Mouse (Mus musculus) v-Abl transformed pro-B cells (cell line): ENCODE measurements around the gene Sec31b.

Experiments used
- in situ Hi-C, 2 experiments: fragments of 400-800 bp; cut with MboI; formaldehyde crosslinking; loops; one replicate each; pipeline ENCODE4 v1.15.1; 2025; ENCODE audit not compliant: unreplicated experiment in 2 of 2

Sec31b gene

DNA sequence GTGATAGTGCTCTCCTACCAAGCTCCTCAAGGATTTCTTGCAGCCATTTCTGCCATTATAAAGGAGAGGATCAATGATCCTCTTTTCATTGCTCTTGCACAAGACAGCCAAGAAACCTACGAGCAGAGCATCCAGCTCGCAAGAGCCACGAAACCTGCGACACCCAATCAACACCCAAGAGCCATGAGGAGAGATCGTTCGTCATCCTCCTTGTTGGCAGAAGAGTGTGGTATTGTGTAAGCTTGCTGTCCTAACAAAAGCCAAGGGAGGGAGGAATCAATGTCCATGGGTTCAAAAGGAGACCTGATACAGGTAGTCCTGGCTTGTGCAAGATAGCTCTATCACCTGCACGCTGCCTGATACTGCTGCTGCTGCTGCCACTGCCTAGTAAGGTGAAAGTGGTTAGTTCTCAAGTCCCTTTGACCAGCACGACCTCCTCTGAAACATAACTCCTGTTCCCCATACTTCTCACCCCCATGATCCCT is 2.9 kb downstream of the Sec31b start:
- in situ Hi-C loops, result loop anchor here (5.0 to 10.0 kb wide), 2 partner anchors 68 to 180 kb away; no protein-coding TSS in a partner anchor

DNA sequence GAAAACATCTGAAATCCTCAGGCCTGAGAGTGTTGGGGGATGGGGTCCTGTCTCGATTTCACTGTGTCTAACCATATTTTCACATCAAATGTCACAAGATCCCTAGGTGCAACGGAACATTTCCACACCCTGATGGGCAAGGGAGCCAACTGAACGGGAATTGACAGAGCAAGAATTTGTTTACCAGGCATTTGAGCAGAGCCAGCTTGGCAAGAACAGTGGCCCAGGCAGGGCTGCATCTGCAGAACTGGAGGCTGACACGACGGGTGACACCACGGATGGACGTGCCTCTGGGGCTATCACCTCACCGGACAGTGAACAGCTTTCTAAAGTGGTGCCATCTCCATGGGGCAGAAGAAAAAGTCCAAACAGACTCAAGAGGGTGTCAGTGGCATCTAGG is 8.2 kb downstream of the Sec31b start:
- in situ Hi-C loops, result no loop called here

DNA sequence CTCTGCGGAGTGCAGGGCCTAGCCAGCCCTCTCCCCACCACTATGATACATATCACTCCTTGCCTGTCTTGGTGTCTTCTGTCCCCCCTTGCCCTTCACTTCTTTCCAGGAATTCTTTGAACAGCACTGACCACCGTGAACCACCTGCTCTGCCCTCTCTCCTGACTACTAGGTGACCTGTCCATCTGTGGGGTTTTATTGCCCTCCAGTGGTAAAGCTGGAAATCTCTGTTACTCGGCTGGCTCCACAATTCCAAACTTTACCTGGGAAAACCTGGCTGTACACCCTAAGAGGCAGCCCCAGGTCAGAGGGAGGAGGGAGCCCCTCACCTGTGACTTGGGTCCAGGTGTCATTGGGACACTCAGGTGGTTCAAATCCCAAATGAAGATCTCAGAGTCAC is 10.3 kb downstream of the Sec31b start:
- in situ Hi-C loops, result no loop called here

DNA sequence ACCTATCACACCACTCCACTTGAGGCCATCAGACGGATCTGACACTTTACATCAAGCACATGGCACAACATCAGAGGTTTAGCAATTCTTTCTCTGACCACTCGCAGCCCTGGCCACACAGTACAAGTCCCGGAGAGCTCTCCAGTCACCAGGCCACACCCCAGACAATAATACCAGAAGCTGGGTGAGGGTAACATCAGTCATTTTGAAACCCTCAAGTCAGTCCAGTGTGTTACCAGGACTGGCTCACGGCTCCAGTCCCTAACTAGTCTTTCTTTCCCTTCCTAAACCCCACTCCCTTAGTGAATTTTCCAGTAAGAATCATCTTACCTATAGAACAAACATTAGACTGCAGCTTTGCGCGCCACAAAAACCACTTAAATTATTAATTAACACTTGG is 15.6 kb downstream of the Sec31b start:
- in situ Hi-C loops, result no loop called here

DNA sequence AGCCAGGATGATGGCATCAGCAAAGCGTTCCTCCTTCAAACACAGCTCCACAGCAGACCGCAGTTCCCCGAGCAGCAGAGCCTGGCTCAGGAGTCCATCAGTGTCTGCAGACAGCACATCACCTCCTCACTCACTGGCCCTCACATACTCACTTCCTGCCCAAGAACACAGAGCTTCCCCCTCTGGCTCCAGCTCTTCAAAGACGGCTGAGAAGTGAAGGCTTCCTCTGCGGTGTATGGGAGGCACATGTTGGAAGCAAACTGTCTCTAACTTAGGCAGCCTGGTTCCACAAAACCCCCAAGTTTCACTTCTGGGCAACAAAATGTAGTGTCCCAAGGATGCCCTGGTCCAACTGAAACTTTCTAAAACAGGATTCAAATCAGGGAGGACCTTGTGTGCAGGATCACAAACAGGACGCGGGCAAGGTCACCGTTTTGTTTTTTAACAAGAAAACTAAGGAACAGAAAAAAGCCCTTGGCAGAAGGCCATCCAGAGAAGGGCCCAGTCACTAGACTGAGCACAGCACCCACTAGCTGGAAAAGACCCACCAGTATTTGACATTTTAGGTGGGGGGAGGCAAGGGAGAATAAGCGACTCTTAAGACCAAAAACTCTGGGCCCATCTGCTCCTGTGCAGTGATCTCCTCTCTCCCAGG is 20.0 kb downstream of the Sec31b start:
- in situ Hi-C loops, result no loop called here

DNA sequence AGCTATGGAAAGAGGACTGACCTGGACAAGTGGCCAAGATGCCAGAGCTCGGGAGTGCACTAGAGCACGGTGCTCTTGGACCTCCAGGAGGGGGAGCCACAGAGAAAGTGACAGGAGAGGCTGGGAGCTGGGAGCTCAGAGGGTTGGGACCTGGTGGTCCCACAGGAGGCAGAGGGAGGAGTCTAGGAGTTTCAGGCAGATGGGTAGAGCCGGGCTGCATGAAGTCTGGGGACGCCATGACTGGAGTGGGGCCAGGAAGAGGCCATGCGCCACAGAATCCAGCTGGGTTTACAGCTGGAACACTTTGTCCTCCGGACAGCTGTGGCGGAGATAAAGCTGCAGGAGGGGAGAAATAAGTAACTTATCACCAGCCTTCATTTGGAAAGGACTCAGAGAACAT is 26.5 kb downstream of the Sec31b start:
- in situ Hi-C loops, result no loop called here

DNA sequence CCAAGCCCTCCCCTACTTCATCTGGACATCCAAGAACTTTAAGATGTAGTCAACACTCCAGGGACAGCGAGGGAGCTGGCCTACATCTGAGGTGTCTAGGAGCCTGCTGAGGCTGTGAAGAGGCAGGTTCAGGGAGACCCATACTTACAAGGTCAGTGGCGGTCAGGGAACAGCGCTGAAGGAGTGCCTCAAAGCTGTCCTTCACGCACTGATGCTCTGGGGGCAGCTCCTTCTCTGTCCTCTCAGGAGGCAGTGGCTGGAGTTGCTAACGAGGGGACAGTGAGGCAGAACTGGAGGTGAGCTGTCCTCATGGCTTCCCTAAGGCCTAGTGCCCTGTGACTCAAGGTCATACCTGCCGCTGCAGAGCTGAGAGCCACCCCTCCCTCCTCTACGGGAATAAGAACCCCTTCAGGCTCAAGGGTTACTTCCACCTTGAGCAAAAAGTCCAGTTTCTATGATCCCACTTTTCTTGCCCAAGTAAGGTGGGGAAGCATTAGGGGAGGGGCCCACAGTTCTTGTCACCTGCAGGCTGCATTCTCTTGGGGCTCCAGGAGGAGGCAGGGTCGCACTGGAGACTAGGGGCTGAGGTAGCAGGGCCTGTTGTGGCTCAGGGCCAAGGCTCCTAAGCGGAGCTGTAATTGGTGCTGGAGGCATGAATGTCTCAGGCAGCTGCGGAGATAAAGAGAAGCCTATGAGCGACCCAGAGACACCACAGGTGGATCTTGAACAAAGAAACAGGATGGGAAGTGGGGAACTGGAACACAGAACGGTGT is 27.5 kb downstream of the Sec31b start:
- in situ Hi-C loops, result no loop called here

DNA sequence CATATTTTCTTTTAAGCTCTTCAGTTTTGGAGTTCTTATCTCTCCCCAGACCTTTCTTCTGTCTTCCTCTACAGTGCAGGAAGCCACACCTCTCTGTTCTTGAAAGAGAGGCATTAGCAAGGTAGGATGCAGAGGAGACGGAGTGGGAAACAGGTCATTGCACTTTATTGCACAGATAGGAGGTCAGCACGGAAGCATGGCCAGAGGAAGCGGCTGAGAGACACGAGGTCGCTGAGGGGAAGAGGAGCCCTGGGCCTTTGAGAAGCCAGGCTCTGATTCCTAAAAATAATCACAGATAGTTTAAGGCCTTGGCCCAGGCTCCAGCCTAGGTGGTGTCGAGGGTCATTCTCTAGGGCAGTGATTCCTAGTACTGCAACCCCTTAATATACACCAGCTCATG is 29.9 kb downstream of the Sec31b start:
- in situ Hi-C loops, result no loop called here

DNA sequence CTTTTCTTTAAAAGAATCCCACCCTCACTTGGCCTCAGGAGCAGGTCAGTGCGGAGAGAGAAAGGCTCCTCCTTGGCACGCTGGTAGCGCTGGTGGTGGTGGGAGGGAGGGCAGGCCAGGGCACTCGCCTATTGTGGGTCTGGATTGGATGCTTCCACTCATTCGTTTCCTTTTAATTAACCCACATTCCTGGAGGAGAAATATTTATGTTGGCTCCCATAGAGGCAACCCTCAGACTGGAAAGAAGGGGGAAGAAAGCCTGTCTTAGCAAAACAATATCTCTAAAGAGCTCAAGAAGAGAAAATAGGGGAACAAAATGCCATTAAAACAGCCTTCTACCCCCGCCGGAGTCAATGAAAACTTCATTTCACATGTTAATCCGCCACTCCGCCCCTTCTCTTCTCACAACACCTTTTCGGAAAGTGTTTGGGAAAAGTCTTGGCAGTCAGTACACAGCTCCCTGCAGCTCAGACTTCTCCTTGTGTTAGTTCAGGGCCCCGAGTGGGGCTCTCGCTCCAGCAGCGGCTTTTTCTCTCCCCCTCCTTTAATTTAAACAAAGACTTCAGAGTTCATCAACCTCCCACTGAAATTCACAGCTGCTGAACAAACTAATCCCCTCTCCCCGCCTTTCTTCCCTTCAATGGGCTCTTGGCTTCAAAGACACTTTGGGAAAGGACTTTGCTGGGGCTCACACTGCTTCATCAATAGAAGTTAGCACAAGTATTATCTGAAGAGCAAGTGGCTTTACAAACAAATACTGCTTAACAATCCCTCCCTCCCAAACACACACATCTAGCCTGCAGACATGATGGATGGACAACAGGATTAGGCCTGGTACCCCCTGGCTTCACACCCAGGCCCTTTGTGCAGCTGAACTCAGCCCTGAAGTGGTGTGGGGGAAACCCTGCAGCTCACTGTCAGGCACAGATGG is 30.9 kb downstream of the Sec31b start:
- in situ Hi-C loops, result no loop called here

DNA sequence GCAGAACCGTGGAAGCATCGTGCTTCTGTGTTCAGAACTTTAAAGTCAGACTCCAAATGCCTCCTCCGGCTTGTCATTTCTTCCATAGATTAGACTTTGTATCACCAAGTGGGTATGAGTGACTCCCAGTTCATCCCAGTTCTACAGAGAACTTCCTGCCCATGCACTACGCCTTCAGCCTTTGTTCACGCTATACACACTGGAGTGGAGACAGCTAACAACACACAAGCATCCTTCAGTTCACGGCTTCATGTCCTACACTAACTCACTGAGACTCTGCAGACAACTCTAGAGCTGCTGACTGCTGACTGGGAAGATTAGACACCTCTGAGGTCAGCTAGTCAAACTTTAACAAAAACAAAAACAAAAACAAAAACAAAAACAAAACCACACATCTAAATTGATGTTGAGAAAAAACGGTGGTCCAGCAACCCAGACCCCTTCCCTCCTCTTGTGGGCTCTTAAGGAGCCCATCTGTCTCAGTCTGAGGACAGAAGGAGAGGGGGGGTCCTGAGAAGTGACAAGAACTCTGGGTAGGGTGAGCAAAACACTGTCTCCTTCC is 31.7 kb downstream of the Sec31b start:
- in situ Hi-C loops, result no loop called here

DNA sequence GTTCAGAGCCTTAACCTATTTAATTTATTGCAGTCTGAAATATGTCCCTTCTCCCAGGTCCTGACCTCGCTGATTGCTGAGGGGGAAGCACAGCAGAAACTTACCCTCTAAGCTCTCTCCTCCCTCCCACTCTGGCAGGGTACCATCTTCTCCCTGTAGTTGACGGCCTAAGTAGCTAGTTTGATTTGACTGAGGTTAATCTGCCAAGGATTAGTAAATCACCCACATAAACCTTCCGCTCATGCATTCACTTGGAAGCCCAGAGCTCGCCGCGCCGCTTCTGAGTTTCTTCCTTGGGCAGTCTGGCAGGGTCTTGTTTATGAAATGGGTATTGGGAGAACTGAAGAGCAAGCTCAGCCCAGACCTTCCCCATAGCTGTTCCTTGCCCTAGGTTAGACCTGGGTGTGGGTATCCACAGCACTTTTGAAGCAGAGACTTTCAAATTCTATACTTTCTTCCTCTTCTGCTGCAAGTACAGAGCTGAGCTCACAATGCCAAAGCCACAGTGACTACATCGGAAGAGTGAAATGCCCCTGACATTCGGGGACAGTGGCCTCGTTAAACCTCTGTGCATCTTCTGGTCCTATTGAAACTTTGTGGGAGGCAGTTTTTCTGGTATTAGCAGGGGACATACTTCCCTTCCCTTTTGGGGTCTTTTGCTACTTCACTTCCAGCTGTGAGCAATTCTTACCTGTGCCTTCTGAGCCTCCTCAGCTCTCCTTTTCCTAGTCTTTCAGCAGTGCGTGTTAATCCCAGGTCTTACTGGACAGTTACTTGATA is 32.4 kb downstream of the Sec31b start:
- in situ Hi-C loops, result no loop called here

DNA sequence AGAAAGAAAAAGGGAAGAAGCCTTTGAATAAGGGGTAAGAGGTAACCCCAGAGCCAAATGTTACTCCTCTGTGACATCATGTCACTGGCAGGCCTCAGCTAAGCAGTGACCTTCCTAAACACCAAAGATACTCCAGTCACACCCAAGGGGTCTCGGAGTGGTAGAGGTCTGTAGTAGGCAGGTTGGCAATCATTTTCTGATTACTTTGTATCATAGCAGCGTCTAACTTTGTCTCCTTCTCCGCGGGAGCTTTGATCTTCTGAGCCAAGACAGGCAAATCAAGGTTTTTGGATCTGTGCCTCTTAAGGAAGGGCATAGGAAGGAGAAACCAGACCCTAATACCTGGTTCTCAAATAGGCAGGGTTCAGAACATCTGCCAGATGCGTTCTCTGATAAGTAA is 33.1 kb downstream of the Sec31b start:
- in situ Hi-C loops, result no loop called here

DNA sequence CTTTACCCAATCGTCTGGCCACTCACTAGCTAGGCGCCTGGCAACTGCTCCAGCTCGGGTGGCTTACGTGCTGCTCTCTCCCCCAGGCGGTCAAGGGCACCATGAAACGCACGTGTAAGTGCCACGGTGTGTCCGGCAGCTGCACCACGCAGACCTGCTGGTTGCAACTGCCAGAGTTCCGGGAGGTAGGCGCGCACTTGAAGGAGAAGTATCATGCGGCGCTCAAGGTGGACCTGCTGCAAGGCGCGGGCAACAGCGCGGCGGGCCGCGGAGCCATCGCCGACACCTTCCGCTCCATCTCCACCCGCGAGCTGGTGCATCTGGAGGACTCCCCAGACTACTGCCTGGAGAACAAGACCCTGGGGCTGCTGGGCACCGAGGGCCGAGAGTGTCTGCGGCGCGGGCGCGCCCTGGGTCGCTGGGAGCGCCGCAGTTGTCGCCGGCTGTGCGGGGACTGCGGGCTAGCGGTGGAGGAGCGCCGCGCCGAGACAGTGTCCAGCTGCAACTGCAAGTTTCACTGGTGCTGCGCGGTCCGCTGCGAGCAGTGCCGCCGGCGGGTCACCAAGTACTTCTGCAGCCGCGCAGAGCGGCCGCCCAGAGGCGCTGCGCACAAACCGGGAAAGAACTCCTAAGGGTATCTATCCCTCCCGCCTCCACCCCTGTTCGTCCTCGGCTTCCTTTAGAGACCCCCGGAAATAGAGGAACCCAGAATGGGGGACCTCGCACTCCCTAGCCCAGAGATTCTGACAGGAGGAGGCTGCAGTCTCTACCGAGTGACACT is 34.0 kb downstream of the Sec31b start:
- in situ Hi-C loops, result no loop called here

DNA sequence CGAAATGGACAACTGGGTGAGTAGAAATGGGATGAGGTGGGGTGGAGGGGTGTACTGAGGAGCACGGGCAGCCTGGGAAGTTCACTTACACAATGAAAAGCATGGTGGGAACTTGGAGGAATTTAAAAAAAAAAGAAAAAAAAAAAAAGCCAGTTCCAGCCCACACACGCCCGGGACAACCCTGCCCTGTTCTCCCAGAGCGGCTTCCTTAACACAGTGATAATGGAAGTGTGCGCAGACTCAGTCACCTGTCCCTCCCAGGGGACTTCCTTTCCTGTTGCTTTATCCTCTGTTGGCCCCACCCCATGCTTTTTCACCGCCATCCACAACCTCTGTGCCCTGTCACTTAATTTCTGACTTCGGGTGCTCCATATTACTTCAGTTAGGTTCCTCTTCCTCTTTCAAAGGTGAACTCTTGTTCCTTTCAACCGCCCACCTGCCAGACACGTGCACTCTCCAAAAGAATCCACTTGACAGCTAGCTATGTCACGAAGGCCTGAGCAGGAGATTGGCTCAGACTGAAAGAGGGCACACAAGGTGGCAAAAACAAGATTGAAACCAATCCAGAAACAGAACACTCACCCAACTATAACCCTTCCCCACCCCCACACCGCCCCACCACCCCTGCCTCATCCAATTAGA is 35.0 kb downstream of the Sec31b start:
- in situ Hi-C loops, result no loop called here

DNA sequence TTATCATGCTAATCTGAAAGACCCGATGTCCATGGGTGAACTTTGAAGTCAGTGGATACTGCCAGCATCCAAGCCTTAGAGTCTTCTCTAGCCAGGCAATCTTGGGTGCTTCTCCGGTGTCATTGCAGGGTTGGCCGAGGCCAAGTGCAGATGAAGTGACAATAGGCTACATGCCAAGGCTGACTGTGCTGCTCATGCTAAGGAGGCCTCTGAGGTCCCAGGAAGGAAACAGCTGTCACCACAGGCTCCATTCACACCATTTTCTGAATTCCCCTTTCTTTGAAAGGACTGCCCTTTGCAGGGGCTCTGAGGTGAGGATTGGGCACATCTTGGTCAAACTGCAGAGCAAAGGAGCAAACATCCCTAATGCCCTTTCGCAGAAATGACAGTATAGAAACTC is 42.9 kb downstream of the Sec31b start:
- in situ Hi-C loops, result no loop called here

DNA sequence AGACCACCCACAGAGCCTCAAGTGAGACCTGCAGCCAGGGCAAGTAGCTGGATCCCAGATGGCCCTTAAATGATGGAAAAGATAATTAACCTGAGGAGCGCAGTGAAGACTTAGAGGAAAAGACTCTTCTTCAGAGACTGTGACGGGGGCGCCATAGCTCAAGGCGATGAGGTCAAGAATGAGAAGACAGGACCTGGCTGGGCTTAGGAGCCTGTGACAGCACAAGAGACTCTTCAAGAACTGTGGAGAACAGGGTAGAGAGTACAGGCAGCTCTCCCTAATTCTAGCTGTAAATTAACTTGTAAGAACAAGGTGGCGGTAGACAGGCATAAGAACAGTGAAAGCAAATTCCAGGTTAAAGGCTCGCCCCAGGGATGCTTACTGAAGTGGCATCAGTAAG is 43.7 kb downstream of the Sec31b start:
- in situ Hi-C loops, result no loop called here

DNA sequence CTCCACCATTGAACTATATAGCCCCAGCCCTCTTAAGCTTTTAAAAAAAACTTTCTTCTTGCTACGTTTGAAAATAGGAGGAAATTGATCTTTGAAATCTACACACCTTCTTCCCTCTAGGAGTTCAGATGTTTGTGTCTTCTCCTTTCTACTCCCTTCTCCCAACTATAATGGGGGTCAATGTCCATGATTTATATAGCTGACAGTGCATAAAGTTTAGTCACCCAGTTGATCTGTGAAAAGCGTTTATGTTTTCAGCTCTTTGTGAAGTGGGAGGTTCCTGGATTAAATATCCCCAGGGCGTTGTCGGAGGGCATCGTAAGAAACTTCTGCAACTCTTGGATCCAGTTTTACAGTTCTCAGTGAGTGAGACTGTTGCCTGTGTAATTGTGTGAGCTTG is 45.4 kb downstream of the Sec31b start:
- in situ Hi-C loops, result no loop called here

DNA sequence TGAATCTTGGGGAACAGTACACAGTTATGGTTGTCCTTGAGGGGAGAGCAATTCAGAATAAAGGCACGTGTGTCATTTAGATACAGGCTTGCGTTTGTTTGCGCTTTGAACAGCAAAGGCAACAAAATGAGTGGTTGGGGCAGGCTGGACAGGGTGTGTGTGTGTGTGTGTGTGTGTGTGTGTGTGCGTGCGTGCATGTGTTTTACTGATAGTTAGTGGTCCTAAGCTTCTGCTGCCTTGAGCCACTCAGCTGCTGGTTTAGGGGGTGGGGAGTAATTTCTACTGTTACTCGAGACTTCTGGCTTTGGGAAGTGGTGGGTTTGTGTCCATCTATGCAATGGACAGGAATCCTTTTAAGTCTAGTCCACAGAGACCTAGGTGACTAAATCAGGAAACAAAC is 46.7 kb downstream of the Sec31b start:
- in situ Hi-C loops, result loop anchor here in 1 of 2 experiments (25.0 kb wide), 1 partner anchor 388 kb away; no protein-coding TSS in a partner anchor

DNA sequence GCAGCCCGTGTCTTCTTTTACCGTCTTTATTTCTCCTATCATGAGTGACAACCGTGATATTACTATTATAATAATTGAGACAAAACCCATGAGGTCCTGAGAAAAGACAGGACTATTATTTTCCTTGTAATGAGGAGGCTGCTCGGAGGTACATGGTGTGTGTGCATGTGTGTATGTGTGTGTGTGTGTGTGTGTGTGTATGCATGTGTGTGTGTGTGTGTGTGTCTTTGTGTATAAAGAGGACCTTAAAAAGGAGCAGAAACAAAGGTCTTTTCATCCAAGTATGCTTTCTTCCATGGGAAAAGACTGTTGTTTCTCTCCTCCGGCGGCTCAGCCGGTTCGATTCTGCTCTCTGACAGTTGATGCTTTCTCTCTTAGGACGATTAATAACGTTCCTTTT is 48.7 kb downstream of the Sec31b start:
- in situ Hi-C loops, result loop anchor here in 1 of 2 experiments (25.0 kb wide), 1 partner anchor 390 kb away; no protein-coding TSS in a partner anchor
